Mouse (Mus musculus): ENCODE results near the gene 2900026A02Rik. TPM values are rescaled to one million over a fixed set of nuclear protein-coding genes. Genes with fewer than 3 reads are reported as not detected.
"Not testable (repeated sequence)": the region's sequence is repeated elsewhere in the genome, so short reads cannot be mapped to it uniquely, and the experiment has no call there.

Gene 2900026A02Rik
- total RNA-seq, 2 experiments from 2014 or later, result 63.4 to 65.6 TPM

DNA sequence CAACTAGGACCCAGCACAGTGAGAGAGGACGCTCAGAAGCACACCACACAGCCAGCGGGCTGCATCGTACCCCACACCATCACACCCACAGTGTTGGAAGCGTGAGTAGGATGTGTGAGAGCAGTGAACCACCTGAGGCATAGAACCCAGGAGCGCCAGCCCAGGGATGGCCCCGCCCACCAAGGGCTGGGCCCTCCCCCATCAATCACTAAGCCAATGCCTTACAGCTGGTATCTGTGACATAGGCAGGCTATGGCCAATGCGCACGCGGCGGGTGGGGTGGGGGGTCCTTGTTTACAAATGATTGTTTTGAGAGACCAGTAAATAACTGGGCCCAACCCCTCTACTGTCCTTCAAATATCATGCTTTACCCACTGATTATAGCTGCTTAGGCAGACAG lies 105.1 kb downstream of the 2900026A02Rik start:
- no peak for DNase-seq (ENCODE audit: extremely low spot score in 1 of 2, low spot score in 2 of 2)
- intact Hi-C loops (cut with DNase I), result no loop called here

DNA sequence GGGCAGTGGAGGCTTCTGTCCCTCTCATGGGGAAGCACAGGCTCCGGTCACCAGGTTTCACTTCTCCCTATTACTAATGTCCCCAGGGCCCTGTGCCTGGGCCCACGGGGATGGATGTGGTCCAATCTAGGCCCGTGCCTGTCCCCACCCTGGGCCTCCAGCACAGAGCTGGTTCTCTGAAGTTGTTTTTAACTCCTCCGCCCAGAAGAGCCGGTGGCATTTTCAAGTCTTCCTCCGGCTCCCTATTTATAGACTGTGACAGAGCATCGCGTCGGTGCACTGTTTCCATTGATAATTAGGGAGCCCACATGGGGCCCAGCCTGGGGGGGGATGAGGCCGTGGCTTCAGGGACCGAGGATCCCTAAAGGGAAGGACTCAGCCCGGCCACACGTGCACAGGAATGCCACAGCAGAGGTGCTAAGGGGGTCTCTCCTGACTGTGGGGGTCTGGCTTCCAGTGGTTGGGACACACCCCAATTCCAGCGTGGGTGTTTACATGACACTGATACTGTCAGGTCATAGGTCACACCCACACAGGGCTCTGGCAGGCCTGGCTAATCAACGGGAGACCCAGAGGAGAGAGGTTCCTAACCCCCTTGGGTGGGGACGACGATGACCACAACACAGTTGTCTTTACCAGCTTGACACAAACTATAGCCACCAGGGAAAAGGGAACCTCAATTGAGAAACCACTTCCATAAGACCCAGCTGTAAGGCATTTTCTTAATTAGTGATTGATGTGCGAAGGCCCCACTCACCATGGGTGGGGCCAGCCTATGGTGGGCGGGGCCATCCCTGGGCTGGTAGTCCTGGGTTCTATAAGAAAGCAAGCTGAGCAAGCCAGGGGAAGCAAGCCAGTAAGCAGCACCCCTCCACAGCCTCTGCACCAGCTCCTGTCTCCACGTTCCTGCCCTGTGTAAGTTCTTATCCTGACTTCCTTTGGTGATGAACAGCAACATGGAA lies 106.5 kb downstream of the 2900026A02Rik start:
- DNase-seq (ENCODE audit: extremely low spot score in 1 of 2, low spot score in 2 of 2), result no peak
- intact Hi-C loops (cut with DNase I), result no loop called here

GRCm38 (mm10) chr5:113113120-113113519 lies 107.9 kb downstream of the 2900026A02Rik start:
- no peak for DNase-seq (ENCODE audit: extremely low spot score in 1 of 2, low spot score in 2 of 2)
- intact Hi-C loops (cut with DNase I), result no loop called here

DNA sequence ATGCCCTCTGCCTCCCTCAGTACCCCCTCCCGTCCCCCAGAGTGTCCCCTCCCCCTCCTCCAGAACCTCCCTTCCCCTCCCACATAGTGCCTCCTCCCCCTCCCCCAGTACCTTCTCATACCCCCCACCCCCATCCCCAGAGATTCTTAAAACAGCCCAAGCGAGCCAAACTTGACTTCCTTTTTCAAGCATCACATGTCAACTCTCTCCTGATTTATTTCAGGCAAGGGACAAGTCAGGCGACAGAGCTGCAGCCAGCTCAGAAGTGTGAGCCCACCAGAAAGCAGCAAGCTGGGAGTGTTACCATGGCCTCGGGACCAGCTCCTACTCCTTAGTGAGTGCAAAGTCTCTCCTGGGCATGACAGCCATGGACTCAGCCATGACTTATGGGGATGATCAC lies 109.7 kb downstream of the 2900026A02Rik start:
- no peak for DNase-seq (ENCODE audit: extremely low spot score in 1 of 2, low spot score in 2 of 2)
- intact Hi-C loops (cut with DNase I), result no loop called here

DNA sequence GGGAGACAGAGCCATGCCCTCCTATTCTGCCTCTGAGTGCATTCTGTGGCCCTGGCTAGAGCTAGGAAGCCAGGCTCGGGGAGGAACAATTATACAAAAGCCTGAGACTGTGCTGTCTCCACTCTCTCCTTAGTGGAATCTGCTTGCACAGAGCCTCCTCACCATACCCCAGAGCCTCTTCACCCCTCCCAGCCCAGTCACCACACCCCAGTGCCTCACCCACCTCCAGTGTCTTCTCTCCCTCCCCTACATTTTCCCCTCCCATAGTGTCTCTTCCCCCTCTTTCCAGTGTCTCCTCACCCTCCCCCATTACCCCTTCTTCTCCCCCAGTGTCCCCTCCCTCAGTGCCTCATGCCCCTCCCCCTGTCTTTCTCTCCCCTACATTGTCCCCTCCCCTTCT lies 110.1 kb downstream of the 2900026A02Rik start:
- no peak for DNase-seq (ENCODE audit: extremely low spot score in 1 of 2, low spot score in 2 of 2)
- intact Hi-C loops (cut with DNase I), result no loop called here

GRCm38 (mm10) chr5:113109651-113110050 lies 111.4 kb downstream of the 2900026A02Rik start:
- intact Hi-C loops (cut with DNase I); DNase-seq (ENCODE audit: extremely low spot score in 1 of 2, low spot score in 2 of 2): not testable (repeated sequence)

GRCm38 (mm10) chr5:113108165-113108764 lies 112.8 kb downstream of the 2900026A02Rik start:
- intact Hi-C loops (cut with DNase I), result no loop called here
- no peak for DNase-seq (ENCODE audit: extremely low spot score in 1 of 2, low spot score in 2 of 2)

DNA sequence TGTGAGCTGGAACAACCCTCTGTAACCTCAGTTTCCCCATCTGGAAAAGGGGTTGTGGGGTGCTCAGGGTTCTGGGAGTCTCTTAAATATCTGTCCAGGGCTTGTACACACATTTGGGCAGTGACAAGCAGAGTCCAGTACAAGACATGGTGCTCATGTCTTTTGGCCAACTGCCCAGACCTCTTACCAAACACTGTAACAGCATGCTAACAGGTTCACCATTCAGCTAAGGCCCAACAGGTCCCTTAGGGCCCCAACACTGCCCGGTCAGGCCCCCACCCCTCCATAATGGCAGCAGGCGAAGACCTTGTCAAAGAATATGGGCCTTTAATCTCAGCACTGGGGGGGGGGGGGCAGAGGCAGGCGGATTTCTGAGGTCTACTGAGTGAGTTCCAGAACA lies 113.3 kb downstream of the 2900026A02Rik start:
- intact Hi-C loops (cut with DNase I), result no loop called here
- DNase-seq (ENCODE audit: extremely low spot score in 1 of 2, low spot score in 2 of 2), result no peak

- no peak for DNase-seq (ENCODE audit: extremely low spot score in 1 of 2, low spot score in 2 of 2)
- intact Hi-C loops (cut with DNase I), result no loop called here
Observed at GRCm38 (mm10) chr5:113106594-113106993, 114.4 kb downstream of the 2900026A02Rik start.

DNA sequence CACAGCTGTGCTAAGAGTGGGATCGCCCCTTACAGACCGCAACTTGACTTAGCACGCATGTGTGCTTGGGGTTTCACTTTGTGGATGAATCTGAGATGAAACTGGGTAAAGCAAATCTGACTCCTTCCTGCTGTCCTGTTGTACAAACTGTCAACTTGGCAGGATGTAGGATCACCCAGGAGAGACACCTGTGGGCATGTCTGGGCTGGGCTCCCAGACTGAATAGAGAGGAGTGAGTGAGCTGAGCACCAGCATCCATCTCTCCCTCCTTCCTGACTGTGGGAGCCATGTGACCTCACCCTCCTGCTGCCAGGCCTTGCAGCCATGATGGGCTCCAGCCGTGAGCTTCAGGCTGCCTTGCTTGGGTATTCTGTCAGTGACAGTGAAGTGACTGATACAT lies 115.6 kb downstream of the 2900026A02Rik start:
- no peak for DNase-seq (ENCODE audit: extremely low spot score in 1 of 2, low spot score in 2 of 2)
- intact Hi-C loops (cut with DNase I), result no loop called here

DNA sequence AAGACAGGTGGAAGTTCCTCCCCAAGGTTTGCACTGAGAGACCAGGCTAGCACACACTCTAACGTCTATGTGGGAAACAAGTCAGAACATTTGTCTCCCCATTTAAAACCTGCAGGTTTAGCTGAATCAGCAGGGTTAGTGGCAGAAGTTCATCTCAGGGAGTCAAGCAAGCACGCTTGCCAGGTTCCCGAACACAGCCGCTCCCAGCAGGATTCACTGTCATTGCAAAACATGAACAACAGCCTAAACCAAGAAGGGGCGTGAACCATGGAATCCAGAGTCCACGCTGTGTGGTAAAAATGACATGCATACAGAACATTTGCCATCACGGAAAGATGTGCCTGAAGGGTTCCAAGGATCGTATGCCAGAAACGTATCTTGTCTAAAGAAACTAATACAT lies 116.0 kb downstream of the 2900026A02Rik start:
- intact Hi-C loops (cut with DNase I), result no loop called here
- no peak for DNase-seq (ENCODE audit: extremely low spot score in 1 of 2, low spot score in 2 of 2)

GRCm38 (mm10) chr5:113102455-113102854 lies 118.6 kb downstream of the 2900026A02Rik start:
- intact Hi-C loops (cut with DNase I), result loop anchor here (5.0 kb wide), 1 partner anchor 35 kb away; no protein-coding TSS in a partner anchor
- DNase-seq (ENCODE audit: extremely low spot score in 1 of 2, low spot score in 2 of 2), result no peak

GRCm38 (mm10) chr5:113101457-113101856 lies 119.6 kb downstream of the 2900026A02Rik start:
- intact Hi-C loops (cut with DNase I), result loop anchor here (5.0 kb wide), 1 partner anchor 36 kb away; no protein-coding TSS in a partner anchor

DNA sequence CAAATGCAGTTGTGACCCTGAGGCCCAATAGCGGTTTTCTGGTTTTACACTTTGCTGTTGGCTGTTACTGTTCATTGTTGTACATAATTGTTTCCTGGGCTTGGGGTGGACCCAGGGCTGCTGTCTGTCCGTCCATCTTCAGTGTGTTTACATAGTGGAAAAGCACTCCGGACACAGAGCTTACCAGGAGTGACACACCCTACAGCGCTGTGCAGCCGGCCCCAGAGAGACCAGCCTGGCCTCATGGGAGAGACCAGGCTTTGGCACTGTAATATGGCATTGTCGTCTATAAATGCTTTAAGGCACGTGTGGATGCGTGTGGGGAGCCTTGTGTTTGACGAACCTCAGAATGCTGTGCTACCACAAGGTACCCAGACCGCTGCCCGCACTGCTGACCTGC lies 120.6 kb downstream of the 2900026A02Rik start:
- no peak for DNase-seq (ENCODE audit: extremely low spot score in 1 of 2, low spot score in 2 of 2)
- intact Hi-C loops (cut with DNase I), result loop anchor here (5.0 kb wide), 1 partner anchor 37 kb away; no protein-coding TSS in a partner anchor

More at GRCm38 (mm10) chr5:113101457-113101856, 119.6 kb downstream of the 2900026A02Rik start:
- DNase-seq (ENCODE audit: extremely low spot score in 1 of 2, low spot score in 2 of 2), result no peak

DNA sequence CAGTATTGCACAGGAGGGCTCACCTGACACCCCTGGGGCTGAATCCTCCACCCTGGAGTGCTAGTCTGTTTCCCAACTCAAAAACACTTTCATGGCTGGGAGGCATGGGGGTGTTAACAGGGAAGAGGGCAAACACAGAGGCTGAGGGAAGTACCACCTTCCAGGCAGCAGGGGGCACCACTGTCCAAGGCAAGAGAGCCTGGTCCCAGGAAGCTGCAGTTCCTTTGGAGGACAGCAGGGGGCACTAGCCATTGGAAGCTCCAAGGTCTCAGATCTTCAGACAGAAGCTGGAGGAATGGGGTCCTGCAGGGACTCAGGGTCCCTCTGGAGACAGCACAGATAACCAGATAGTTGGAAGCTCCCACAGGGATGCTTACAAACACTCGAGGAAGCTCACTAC lies 121.5 kb downstream of the 2900026A02Rik start:
- DNase-seq (ENCODE audit: extremely low spot score in 1 of 2, low spot score in 2 of 2), result peak; percentile 87 to 92
- intact Hi-C loops (cut with DNase I), result loop anchor here (2.0 to 5.0 kb wide), 2 partner anchors 55 to 128 kb away; partner anchors contain the start of gene Tmem211

GRCm38 (mm10) chr5:113097551-113097950 lies 123.5 kb downstream of the 2900026A02Rik start:
- intact Hi-C loops (cut with DNase I), result loop anchor here (5.0 kb wide), 1 partner anchor 130 kb away; the partner anchor contains the start of gene Tmem211
- no peak for DNase-seq (ENCODE audit: extremely low spot score in 1 of 2, low spot score in 2 of 2)

DNA sequence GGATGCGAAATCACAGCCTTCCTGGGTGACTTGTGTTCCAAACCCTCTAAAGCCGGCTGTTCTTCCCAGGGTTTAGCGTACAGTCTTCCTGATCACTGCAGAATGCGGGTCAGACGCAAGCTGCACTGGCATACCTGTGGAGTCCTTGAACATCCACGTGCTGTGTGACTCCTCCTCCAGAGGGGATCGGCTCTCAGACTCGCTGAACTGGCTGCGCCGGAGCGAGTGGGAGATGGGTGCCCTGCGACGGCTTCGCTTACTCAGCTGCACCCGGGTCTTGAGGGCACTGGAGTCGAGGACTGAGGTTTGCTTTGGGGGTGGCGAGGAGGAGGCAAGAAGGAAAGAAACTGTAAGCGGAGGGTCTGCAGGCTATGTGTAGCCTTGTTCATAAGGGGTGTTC lies 125.6 kb downstream of the 2900026A02Rik start:
- no peak for DNase-seq (ENCODE audit: extremely low spot score in 1 of 2, low spot score in 2 of 2)
- intact Hi-C loops (cut with DNase I), result loop anchor here (5.0 kb wide), 1 partner anchor 132 kb away; the partner anchor contains the start of gene Tmem211

GRCm38 (mm10) chr5:113092406-113092805 lies 128.6 kb downstream of the 2900026A02Rik start:
- intact Hi-C loops (cut with DNase I), result no loop called here
- DNase-seq (ENCODE audit: extremely low spot score in 1 of 2, low spot score in 2 of 2), result no peak

DNA sequence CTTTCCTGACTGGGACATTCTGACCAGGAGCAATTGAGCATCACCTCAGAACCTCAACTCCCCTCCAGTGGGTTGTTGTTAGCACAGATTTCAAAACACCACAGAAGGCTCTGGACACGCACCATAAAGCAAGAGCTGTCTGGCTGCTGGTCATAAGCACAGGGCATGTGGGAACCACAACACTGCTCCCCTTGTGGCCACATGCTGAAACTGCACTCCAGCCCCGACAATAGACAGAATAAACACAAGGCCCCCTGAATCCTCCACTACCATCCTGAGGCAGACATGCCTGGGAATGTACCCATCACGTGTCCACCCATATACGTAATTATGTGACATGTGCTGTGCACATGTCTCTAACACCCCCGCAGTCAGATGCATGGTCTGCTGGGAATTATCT lies 129.9 kb downstream of the 2900026A02Rik start:
- peak in 1 of 2 experiments; percentile 71 for DNase-seq (ENCODE audit: extremely low spot score in 1 of 2, low spot score in 2 of 2)
- intact Hi-C loops (cut with DNase I), result no loop called here

Data from left cerebral cortex, postnatal 10 days (tissue).